Mouse (Mus musculus) cerebellum, postnatal 4 days (tissue): ENCODE results near the gene Cyth2.
A peak's percentile ranks its signal among the peaks of the same experiment; 100 is the strongest.

Source experiments
- DNase-seq, 2 experiments: peaks; one replicate each; pipeline ENCODE4 v3.0.0; 2022; ENCODE audit warnings: low spot score in 2 of 2, mixed read lengths in 1 of 2

Gene Cyth2

GRCm38 (mm10) chr7:45812921-45813320 is 1.5 kb downstream of the Cyth2 start:
- DNase-seq = no peak

- DNase-seq = no peak
These were observed 4.9 kb downstream of the Cyth2 start for GRCm38 (mm10) chr7:45809276-45810075.

GRCm38 (mm10) chr7:45808471-45808870 is 5.9 kb downstream of the Cyth2 start:
- DNase-seq = no peak

- DNase-seq = no peak
These were observed 8.4 kb downstream of the Cyth2 start for GRCm38 (mm10) chr7:45805941-45806340.

DNA sequence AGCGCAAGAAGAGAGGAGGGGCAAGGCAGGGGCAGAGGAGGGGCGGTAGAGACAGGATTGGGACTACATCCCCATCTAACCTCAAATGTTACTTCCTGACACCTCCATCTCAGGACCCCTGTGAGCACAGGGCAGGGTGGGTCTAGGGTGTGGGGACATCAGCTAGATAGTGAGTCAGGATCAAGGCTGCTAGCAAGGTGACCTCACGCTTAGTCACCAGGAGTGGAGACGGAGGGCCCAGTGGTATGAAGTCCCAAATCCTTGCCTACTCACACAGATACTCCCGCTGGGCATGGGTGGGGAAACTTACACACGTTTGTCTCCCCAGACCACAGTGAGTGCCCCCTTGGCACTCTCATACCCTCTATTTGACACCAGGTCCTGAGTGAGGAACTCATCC is 11.8 kb downstream of the Cyth2 start:
- no peak for DNase-seq

GRCm38 (mm10) chr7:45801348-45801747 is 13.0 kb downstream of the Cyth2 start:
- peak; percentile 92 to 96 for DNase-seq

DNA sequence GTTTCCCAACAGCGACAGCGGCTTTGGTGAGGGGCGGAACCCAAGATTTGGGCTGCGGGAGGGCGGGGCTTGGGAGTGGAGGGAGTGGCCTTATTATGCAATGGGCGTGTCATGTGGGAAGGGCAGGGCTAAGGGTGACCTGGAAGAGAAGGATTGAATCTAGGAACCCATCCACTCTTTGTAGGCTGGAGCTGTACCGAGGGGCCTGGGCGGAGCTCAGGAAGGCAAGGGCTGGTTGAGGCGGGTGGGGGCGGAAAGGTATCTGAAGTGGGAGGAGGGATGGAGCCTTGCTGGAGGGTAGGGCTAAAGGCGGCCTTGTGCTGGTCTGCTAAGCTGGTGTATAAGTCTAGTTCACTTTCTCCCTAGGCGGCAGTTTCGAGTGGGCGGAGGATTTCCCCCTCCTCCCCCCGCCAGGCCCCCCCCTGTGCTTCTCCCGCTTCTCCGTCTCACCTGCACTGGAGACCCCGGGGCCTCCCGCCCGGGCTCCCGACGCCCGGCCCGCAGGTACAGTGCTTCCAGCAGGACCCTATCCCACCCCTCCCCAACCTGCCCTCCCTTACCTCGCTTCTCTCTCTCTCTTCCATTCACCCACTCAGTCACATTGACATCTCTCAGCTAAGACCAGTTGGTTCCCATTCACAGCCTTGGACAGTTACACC is 13.7 kb downstream of the Cyth2 start:
- no peak for DNase-seq

DNA sequence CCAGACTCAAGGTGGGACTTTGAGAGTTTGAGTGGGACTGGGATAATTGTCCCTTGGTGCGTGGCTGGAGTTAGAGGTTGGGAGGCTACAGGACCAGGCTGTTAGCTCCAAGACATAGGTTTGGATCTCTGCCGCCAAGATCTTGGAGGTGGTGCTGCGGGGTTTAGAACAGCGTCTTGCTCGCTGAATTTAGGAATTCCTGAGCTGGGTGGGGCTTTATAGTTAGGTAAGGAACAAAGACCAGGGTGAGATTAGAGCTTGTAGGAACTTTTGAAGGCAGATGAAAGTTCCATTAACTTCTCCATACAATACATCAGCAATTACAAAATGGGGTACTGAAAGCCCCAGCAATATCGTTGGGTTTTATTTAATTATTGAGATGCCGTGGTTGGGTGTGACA is 14.4 kb downstream of the Cyth2 start:
- no peak for DNase-seq

DNA sequence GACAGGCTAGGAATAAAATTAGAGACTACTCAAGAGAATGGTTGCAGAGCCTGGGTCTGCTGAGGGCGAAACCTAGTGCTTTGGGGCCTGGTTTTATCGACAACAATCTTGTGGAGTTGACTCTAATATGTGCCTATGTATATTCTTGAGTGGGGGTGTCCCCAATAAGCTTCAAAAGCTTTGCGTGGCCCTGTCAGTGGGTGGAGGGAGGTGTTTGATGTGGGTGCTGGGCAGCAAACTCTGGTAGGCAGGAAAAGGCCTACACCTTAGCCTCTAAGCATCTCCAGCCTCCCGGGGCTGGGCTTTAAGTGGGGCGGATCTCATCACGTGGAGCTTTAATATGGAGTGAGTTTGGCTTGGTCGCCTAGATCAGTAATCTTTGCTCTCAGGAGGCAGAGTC is 15.4 kb downstream of the Cyth2 start:
- no peak for DNase-seq

GRCm38 (mm10) chr7:45798511-45798836 is 15.9 kb downstream of the Cyth2 start:
- DNase-seq = peak in 1 of 2 experiments; percentile 14

DNA sequence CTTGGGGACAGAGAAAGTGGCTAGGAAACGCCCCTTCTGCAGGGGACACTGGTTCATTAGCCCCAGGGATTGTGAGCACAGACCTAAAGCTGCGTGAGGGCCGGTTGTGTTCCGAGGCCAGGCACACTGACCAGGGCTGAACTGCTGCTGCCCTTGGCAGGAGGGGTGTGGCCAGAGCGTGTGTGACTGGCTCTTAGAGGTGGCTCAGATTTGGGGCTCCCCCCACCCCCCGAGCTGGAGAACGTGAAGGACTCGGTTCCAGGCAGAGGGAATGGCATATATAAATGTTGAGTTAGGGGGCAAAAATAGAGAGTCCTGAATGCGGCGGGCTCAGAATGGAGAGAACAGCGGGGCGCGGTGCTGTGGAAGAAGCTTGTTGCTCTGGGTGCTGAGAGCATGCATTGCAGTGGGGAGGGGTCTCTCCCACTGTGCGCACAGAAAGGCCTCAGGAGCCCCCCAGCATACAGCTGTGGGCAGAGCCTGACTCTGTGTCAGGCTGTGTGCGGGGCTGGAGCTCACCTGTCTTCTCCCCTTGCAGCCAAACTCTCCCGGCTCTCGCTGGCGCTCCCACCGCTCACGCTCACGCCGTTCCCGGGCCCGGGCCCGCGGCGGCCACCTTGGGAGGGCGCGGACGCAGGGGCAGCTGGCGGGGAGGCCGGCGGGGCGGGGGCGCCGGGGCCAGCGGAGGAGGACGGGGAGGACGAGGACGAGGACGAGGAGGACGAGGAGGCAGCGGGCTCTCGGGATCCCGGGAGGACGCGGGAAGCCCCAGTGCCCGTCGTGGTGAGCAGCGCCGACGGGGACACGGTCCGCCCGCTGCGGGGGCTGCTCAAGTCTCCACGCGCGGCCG is 16.5 kb downstream of the Cyth2 start:
- DNase-seq = peak in 1 of 2 experiments; percentile 10

DNA sequence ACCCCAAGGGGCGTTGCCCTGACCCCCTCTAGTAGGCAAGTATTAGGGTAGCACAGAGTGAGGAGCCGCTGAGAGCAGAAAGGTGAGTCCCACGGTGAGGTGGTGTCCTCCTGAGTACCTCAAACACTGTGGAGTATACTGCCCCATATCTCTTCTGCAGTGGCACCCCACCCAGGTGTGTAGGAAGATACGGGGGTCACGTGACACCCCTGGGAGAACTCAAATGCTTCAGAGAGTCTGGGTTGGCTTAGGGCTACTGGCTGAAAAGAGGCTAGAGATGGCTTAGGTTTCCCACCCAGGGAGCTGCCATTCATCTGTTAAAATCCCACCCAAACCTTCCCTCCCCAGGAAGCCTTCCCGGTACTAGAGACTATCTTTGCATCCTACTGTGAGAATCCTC is 17.4 kb downstream of the Cyth2 start:
- DNase-seq = no peak

GRCm38 (mm10) chr7:45794971-45795370 is 19.4 kb downstream of the Cyth2 start:
- peak in 1 of 2 experiments; percentile 19 for DNase-seq

DNA sequence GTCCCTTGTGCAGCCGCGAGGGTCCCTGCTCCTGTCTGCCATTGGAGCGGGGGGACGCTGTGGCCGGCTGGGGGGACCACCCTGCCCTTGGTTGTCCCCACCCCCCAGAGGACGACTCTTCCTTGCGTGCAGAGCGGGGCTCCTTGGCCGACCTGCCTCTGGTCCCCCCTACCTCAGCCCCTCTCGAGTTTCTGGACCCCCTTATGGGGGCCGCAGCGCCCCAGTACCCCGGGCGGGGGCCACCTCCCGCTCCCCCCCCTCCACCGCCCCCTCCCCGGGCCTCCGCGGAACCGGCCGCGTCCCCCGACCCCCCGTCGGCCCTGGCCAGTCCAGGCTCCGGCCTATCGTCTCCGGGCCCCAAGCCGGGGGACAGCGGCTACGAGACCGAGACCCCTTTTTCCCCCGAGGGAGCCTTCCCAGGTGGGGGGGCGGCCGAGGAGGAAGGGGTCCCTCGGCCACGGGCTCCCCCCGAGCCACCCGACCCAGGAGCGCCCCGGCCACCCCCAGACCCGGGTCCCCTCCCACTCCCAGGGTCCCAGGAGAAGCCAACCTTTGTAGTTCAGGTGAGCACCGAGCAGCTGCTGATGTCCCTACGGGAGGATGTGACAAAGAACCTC is 20.3 kb downstream of the Cyth2 start:
- DNase-seq = peak in 1 of 2 experiments; percentile 2

DNA sequence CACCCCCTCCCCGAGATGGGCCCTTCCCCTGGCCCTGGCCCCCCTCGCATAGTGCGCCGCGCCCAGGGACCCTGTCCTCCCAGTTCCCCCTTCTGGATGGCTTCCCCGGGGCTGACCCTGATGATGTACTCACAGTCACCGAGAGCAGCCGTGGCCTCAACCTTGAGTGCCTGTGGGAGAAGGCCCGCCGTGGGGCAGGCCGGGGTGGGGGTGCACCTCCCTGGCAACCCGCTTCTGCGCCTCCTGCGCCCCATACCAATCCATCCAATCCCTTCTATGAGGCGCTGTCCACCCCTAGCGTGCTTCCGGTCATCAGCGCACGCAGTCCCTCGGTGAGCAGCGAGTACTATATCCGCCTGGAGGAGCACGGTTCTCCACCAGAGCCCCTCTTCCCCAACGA is 21.1 kb downstream of the Cyth2 start:
- DNase-seq = no peak

DNA sequence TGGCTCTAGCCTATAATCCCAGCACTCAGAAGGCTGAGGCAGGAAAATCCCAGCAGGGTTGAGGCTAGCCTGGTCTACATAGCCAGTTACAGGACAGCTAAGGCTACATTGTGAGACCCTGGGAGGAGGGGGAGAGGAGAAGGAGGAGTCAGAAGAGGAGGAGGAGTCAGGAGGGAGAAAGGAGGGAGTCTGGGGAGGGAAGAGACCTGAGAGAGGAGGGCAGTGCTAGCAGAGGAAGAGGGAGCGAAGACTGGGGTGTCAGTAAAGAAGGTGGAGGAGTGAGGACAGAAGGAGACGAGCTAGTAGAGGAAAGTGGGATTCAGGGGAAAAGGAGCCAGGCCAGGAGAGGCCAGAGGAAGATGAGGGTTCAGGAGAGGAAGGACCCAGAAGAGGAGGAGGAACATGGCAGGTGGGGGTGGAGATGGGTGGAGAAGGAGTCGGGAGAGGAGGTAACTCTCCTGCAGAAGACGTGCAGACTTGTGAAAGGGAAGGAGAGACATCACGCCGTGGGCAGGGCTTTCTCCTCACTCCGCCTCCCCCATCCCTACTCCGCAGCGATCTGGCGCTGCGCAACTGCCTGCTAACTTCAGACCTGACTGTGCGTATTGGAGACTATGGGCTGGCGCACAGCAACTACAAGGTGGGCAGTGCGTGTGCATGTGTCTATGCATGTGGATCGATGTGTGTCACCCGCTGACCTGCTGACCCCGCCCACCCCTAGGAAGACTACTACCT is 22.5 kb downstream of the Cyth2 start:
- DNase-seq = no peak

GRCm38 (mm10) chr7:45790721-45791120 is 23.7 kb downstream of the Cyth2 start:
- no peak for DNase-seq

DNA sequence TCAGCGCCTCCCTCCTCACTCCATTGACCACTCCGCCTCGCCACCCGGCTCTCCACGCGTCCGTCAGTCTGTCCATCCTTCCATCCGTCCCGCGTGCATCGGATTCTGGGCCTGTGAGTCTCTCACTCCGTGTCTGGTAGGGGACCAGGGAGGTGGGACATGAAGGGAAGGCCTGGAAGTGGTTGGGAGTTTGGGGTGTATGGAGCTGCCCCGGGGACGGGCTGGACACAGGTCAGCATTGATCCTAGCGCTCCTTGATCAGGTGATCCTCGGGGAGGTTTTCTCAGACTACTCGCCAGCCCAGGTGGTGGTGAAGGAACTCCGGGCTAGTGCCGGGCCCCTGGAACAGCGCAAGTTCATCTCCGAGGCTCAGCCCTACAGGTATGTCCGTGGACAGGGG is 26.7 kb downstream of the Cyth2 start:
- DNase-seq = peak in 1 of 2 experiments; percentile 3

DNA sequence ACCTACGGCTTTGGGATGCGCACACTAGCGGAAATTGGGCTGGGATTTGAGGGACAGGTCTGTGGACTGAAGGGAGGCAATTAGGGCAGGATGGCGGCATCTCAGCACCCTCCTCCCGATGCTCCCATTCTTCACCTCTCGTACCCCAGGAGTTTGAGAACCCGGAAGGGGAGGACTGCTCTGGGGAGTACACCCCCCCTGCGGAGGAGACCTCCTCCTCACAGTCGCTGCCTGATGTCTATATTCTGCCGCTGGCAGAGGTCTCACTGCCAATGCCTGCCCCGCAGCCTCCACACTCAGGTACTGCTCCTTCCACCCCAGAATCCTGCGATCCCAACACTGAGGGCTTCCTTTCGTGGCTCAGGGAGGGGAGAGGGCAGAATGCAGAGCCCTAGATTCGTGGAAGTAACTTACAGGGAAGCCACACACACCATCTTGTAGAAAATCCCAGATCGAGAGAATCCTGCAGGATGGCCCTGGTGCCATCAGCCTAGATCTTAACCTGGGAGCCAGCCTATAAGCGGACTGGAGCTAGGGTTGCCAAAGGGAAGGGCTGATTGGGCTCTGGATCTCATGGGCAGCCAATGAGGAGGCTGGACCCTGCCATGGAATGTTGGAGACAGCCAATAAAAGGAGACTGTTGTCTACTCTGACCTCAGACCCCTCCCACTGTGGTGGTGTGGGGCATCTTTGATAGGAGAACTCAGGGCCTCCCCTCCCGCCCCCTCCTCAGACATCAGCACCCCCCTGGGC is 27.5 kb downstream of the Cyth2 start:
- peak in 1 of 2 experiments; percentile 30 for DNase-seq

DNA sequence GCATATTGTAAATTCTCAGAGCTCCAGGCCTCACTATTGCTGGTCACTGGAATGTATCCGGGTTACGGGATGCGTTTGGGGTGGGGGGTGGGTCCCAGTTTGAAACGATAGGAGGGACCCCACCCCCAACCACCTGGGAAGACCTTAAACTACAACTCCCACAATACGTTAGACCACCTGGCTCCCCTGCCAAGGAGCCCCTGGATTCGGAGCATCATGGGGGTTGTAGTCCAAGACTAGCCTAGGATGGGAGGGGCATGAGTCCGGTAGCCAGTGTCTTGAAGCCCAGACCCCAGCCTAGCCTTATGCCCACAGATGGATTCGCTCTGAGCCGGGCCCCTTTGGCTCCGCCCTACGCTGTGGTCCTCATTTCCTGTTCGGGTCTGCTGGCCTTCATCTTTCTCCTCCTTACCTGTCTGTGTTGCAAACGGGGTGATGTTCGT is 28.2 kb downstream of the Cyth2 start:
- peak in 1 of 2 experiments; percentile 63 for DNase-seq
